Mouse (Mus musculus): ENCODE results near the gene Ell. TPM values are rescaled to one million over a fixed set of nuclear protein-coding genes. Genes with fewer than 3 reads are reported as not detected.

The Ell gene
- polyA plus RNA-seq (2012; rRNA removed) = 27.9 and 29.1 TPM in 2 replicates

GRCm38 (mm10) chr8:70539077-70539813, at the start of gene Ell:
Ell (plus strand) TSS chr8:70539457.
- DNase-seq = peak; percentile 98
- Histone ChIP-seq H3K4me1 (ENCODE audit: control insufficient read depth, insufficient read depth, low read length) (peaks cover 16% of the 10 kb centered on the region), H3K27ac (ENCODE audit: insufficient read depth, low read length) (peak within 1 kb of the TSS; percentile 78), H3K27me3 (ENCODE audit: control insufficient read depth, insufficient read depth, low read length) (no peaks in the 10 kb centered on the region), H3K4me3 (replicated peaks; ENCODE audit: insufficient read depth, low read depth, low read length) (peak within 1 kb of the TSS; percentile 61)
- WGBS = under 1% methylated on average over 58 of the region's 58 CpGs
- no peak for TF ChIP-seq CTCF (IDR thresholded peaks at IDR 0.05; ENCODE audit: borderline replicate concordance, insufficient read depth, low read depth, low read length)
- TF ChIP-seq POLR2A (IDR thresholded peaks at IDR 0.05; ENCODE audit: borderline replicate concordance, insufficient read depth, low read length) = peak; percentile 67

- TF ChIP-seq CTCF (IDR thresholded peaks at IDR 0.05; ENCODE audit: borderline replicate concordance, insufficient read depth, low read depth, low read length) (no peak), POLR2A (IDR thresholded peaks at IDR 0.05; ENCODE audit: borderline replicate concordance, insufficient read depth, low read length) (no peak)
- WGBS = 8% methylated on average over 40 of the region's 41 CpGs
- DNase-seq = no peak
- Histone ChIP-seq H3K27ac (ENCODE audit: insufficient read depth, low read length) (no peak overlapping the region), H3K4me3 (replicated peaks; ENCODE audit: insufficient read depth, low read depth, low read length) (no peak overlapping the region), H3K27me3 (ENCODE audit: control insufficient read depth, insufficient read depth, low read length) (peaks cover 1% of the 10 kb centered on the region; the same call in 1 of the 2 replicates), H3K4me1 (ENCODE audit: control insufficient read depth, insufficient read depth, low read length) (peaks cover 26% of the 10 kb centered on the region)
Observed at GRCm38 (mm10) chr8:70489576-70489975, 49.7 kb upstream of the Ell start.

- H3K27ac ChIP-seq (ENCODE audit: insufficient read depth, low read length) = no peak overlapping the region
- peaks cover 20% of the 10 kb centered on the region for H3K4me1 ChIP-seq (ENCODE audit: control insufficient read depth, insufficient read depth, low read length)
- 51% methylated on average over 10 of the region's 10 CpGs for WGBS
- H3K4me3 ChIP-seq (replicated peaks; ENCODE audit: insufficient read depth, low read depth, low read length) = no peak overlapping the region
- H3K27me3 ChIP-seq (ENCODE audit: control insufficient read depth, insufficient read depth, low read length) = peaks cover 1% of the 10 kb centered on the region; the same call in 1 of the 2 replicates
- TF ChIP-seq POLR2A (IDR thresholded peaks at IDR 0.05; ENCODE audit: borderline replicate concordance, insufficient read depth, low read length) (no peak), CTCF (IDR thresholded peaks at IDR 0.05; ENCODE audit: borderline replicate concordance, insufficient read depth, low read depth, low read length) (no peak)
- DNase-seq = no peak
Observed at GRCm38 (mm10) chr8:70490061-70490879, 49.0 kb upstream of the Ell start.

- no peak overlapping the region for H3K4me3 ChIP-seq (replicated peaks; ENCODE audit: insufficient read depth, low read depth, low read length)
- peaks cover 1% of the 10 kb centered on the region; the same call in 1 of the 2 replicates for H3K27me3 ChIP-seq (ENCODE audit: control insufficient read depth, insufficient read depth, low read length)
- WGBS = 41% methylated on average over 20 of the region's 20 CpGs
- peaks cover 16% of the 10 kb centered on the region for H3K4me1 ChIP-seq (ENCODE audit: control insufficient read depth, insufficient read depth, low read length)
- TF ChIP-seq CTCF (IDR thresholded peaks at IDR 0.05; ENCODE audit: borderline replicate concordance, insufficient read depth, low read depth, low read length) (no peak), POLR2A (IDR thresholded peaks at IDR 0.05; ENCODE audit: borderline replicate concordance, insufficient read depth, low read length) (no peak)
- DNase-seq = no peak
- no peak overlapping the region for H3K27ac ChIP-seq (ENCODE audit: insufficient read depth, low read length)
Observed at GRCm38 (mm10) chr8:70490880-70491495, 48.3 kb upstream of the Ell start.

DNA sequence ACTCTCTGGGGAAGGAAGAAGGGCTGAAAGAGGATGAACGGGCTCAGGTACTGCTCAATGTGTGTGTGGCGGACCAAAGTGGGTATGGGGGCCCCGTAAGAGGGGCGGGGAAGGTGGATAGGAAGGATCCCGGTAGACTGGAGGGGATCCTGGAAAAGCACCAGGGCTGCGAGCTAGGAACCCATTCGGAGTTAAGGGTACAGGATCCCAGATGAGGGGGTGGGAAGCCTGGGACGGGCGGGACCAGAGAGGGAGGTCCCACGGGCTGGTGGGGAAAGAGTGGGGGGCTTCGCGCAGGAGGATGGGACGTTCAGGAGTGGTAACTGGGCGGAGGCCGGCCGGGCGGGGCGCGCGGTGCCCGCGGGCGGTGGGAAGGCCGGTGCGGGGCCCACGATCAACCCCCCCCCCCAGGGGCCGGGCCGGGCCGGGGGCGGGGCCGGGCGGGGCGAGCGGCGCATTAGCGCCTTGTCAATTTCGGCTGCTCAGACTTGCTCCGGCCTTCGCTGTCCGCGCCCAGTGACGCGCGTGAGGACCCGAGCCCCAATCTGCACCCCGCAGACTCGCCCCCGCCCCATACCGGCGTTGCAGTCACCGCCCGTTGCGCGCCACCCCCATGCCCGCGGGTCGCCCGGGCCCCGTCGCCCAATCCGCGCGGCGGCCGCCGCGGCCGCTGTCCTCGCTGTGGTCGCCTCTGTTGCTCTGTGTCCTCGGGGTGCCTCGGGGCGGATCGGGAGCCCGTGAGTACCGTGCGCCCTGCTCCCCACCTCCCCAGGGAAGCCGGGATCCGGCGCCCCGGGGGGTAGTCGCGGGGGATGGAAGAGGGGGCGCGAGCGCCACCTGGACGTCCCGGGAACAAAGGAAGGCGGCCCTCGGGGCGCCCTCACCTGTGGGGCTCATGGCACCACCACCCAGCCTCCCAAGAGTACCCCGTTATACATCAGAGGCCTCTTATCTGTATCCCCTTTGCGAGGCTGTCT, 46.3 kb upstream of the Ell start, which contains the start of gene Crlf1:
Gene Crlf1 (plus strand): TSS at position 495 of the 977 bp plus-strand sequence.
- Histone ChIP-seq H3K4me1 (ENCODE audit: control insufficient read depth, insufficient read depth, low read length) (peaks cover 16% of the 10 kb centered on the region), H3K27ac (ENCODE audit: insufficient read depth, low read length) (no peak within 1 kb of the TSS), H3K4me3 (replicated peaks; ENCODE audit: insufficient read depth, low read depth, low read length) (peak within 1 kb of the TSS; percentile 2), H3K27me3 (ENCODE audit: control insufficient read depth, insufficient read depth, low read length) (peaks cover 1% of the 10 kb centered on the region; the same call in 1 of the 2 replicates)
- 2% methylated on average over 86 of the region's 93 CpGs for WGBS
- TF ChIP-seq POLR2A (IDR thresholded peaks at IDR 0.05; ENCODE audit: borderline replicate concordance, insufficient read depth, low read length) (no peak), CTCF (IDR thresholded peaks at IDR 0.05; ENCODE audit: borderline replicate concordance, insufficient read depth, low read depth, low read length) (no peak)
- peak in 1 of 2 experiments; percentile 26 for DNase-seq

GRCm38 (mm10) chr8:70493692-70494415, 45.4 kb upstream of the Ell start:
- TF ChIP-seq CTCF (IDR thresholded peaks at IDR 0.05; ENCODE audit: borderline replicate concordance, insufficient read depth, low read depth, low read length) = no peak
- no peak for TF ChIP-seq POLR2A (IDR thresholded peaks at IDR 0.05; ENCODE audit: borderline replicate concordance, insufficient read depth, low read length)
- peaks cover 1% of the 10 kb centered on the region; the same call in 1 of the 2 replicates for H3K27me3 ChIP-seq (ENCODE audit: control insufficient read depth, insufficient read depth, low read length)
- H3K27ac ChIP-seq (ENCODE audit: insufficient read depth, low read length) = no peak overlapping the region
- no peak for DNase-seq
- peaks cover 13% of the 10 kb centered on the region for H3K4me1 ChIP-seq (ENCODE audit: control insufficient read depth, insufficient read depth, low read length)
- no peak overlapping the region for H3K4me3 ChIP-seq (replicated peaks; ENCODE audit: insufficient read depth, low read depth, low read length)
- 2% methylated on average over 47 of the region's 47 CpGs for WGBS
